Mouse (Mus musculus): ENCODE measurements at regions not wholly inside any gene's neighbourhood (a gene's known extent, or its start where the extent isn't known, plus 50 kb on each side); places are given as distances from the start of the nearest gene placed in this dataset.

DNA sequence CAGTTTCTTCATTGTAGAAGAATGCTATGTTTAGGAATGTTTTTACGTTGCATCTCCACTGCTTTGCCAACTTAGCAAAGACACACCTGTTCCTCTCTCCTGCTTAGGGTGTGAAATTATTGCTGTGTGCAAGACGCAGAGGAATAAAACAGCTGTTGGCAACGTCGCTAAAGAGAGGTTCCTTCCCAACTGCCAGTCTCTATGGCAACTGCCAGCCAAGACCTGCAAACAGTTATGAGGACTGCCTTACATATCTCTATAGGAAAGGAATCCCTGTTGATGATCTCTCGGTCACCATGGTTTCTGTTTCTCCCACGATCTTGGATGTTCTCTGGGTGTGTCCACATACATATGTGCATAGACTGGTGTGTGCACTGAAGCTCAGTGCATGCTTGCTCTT lies 109.6 kb upstream of the Gm26657 start:
- POLR2A ChIA-PET = no interaction called here
- CTCF ChIA-PET = no interaction called here

DNA sequence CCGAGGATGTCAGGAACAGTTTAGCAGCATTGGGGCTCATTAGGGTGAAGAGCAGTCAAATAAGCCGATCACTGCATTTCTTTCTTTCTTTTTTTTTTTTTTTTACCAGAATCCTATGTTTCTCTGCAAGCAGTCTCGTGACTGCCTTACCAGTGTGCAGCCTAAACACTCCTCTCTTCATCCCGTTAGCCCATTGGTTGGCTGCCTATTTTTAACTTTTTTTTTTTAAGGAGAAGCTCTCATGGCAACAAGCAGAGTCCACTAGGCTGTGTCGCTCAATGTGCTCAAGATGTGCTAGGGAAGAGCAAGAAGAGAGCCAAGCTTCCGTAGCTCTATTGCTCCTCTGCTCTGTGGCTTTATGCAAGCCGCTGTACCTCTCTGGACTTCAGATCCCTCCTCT lies 112.7 kb upstream of the Gm26657 start:
- ChIA-PET POLR2A (interaction anchor here in 1 of 4 experiments (0.5 kb wide), 1 partner anchor 112 kb away, joined by 3 read pairs; no protein-coding TSS in a partner anchor), CTCF (no interaction called here)

DNA sequence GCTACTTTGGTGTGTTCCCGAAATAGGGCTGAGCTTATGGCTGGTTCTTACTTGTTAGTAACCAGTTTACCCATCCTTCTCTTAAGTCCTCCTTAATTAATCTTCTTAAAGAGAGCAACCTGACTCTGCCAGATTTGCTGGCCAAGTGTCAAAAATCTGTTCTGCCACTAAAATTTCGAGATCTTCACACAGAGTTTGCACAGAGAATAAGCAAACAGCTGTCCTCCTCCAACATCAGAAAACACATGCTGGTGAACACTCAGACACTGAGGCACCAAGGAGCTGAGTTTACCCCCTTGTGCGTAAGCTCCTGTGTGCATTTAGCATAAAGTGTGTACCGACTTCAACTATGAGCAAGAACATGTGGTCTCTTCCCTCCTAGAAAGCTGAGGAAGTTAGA lies 118.1 kb upstream of the Gm26657 start:
- ChIA-PET POLR2A (interaction anchor here in 1 of 4 experiments (0.6 kb wide), 1 partner anchor 63 kb away, joined by 4 read pairs; no protein-coding TSS in a partner anchor), CTCF (interaction anchor here in 1 of 4 experiments (0.6 kb wide), 1 partner anchor 280 kb away, joined by 4 read pairs; no protein-coding TSS in a partner anchor)

GRCm38 (mm10) chr4:56621356-56621755 lies 118.5 kb upstream of the Gm26657 start:
- POLR2A ChIA-PET = no interaction called here
- CTCF ChIA-PET = no interaction called here

DNA sequence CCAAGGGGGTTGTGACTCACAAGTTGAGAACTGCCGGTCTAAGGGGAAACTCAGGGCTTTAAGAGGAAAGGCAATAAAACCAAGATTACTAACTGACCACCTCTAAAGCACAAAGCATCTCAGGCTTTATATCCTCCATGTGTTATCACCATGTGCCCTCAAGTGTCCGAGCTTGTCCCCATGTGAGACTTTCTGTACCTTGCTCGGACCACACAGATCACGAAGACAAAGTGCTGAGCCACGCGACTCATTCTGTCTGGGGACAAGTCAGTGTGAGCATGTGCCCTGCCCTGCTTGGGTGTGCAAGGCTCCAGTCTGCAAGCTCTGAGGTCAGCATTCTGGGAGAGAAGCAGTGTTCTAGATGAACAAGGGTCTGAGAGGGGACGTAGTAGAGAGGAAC lies 119.2 kb upstream of the Gm26657 start:
- CTCF ChIA-PET = no interaction called here
- POLR2A ChIA-PET = no interaction called here

DNA sequence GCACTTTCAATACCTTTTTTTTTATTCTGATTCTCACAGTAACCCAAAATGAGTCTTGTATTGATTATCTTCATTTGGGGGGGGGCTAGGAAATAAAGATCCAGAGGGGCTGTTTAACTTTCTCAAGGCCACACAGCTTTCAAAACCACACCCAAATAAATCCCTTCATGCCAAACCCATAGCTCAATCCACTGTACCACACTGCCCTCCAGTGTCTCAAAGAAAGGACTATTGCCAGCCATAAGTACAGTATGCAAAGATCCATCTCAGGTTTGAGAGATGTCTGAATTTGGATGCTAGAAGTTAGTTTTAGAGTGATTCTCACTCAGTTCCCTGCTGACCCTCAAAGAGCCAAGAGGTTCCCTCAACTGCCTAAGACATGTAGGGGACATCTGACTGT lies 120.1 kb upstream of the Gm26657 start:
- ChIA-PET CTCF (interaction anchor here in 2 of 4 experiments (0.6 to 1.6 kb wide), 3 partner anchors 66 to 127 kb away, joined by 3 to 4 read pairs (median 4); no protein-coding TSS in a partner anchor), POLR2A (no interaction called here)

GRCm38 (mm10) chr4:56619054-56619453 lies 120.8 kb upstream of the Gm26657 start:
- ChIA-PET CTCF (interaction anchor here in 1 of 4 experiments (0.6 to 1.6 kb wide), 2 partner anchors 107 to 126 kb away, joined by 3 to 4 read pairs; no protein-coding TSS in a partner anchor), POLR2A (interaction anchor here in 1 of 4 experiments (0.5 kb wide), 1 partner anchor 14 kb away, joined by 3 read pairs; no protein-coding TSS in a partner anchor)

DNA sequence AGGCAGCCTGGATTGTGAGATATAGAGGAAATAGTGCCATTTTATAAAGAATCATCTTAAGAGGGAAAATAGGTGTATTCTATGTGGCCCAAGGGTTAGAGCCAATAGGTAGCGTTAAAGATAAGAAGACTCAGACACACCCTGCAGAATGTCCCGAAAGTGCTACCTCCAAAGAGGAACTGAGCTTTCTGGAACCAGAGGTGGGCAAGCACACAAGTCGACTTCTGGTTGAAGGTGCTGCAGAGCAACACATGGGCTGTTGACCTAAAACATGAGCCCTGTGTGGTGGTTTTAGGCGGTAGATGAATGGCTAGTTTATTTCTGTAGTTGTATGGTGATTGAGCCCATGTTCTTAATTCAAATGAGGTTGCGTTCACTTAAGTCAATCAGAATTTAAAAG lies 121.4 kb upstream of the Gm26657 start:
- ChIA-PET CTCF (no interaction called here), POLR2A (no interaction called here)

- POLR2A ChIA-PET = no interaction called here
- CTCF ChIA-PET = no interaction called here
Measured at GRCm38 (mm10) chr4:56617661-56618360, 122.1 kb upstream of the Gm26657 start.

DNA sequence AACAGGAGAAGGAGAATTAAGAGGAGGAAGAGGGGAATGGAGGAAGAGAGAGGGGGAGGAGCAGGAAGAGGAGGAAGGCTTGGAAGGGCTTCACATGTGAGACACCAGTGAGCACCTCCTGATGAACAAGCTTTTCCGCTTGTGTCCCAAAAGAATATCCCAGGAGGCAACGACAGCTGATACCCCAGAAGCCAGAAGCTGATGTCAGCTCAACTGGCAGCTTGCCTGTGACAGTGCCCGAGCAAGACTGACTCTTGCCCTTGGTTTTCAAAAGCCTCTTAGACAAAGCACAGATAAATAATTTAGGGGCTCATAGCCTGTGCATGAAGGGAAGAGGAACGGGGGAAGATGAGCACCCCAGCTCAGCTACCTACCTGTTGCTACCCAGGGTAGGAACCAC lies 127.5 kb upstream of the Gm26657 start:
- POLR2A ChIA-PET = interaction anchor here in 1 of 4 experiments (0.6 kb wide), 1 partner anchor 107 kb away, joined by 3 read pairs; no protein-coding TSS in a partner anchor

GRCm38 (mm10) chr4:56611751-56612150 lies 128.1 kb upstream of the Gm26657 start:
- POLR2A ChIA-PET = no interaction called here
- CTCF ChIA-PET = no interaction called here

More for the DNA sequence above, 127.5 kb upstream of the Gm26657 start:
- CTCF ChIA-PET = no interaction called here

DNA sequence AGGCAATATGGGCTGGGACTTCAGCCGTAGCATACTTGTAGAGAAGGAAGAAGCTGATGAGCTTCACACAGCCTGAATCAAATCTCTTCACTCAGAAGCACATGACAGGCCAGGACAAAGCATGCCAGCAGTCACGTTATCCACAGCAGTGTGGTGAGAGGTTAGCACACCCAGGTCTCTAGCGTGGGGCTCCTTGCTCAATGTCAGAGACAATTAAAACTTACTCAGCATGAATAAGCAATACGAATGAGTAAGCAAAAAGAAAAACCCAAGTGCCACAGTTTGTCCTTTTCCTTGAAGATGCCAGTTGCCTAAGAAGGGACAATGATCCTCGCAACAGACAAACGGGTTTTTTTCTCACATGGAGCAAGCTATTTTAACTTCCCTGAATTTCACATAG lies 129.6 kb upstream of the Gm26657 start:
- CTCF ChIA-PET = no interaction called here

GRCm38 (mm10) chr4:56608701-56609100 lies 131.2 kb upstream of the Gm26657 start:
- ChIA-PET POLR2A (no interaction called here), CTCF (no interaction called here)

More for the DNA sequence above, 129.6 kb upstream of the Gm26657 start:
- POLR2A ChIA-PET = no interaction called here

GRCm38 (mm10) chr4:56598398-56598797 lies 141.5 kb upstream of the Gm26657 start:
- ChIA-PET CTCF (no interaction called here), POLR2A (no interaction called here)

GRCm38 (mm10) chr4:56597931-56598330 lies 141.9 kb upstream of the Gm26657 start:
- ChIA-PET POLR2A (no interaction called here), CTCF (no interaction called here)

DNA sequence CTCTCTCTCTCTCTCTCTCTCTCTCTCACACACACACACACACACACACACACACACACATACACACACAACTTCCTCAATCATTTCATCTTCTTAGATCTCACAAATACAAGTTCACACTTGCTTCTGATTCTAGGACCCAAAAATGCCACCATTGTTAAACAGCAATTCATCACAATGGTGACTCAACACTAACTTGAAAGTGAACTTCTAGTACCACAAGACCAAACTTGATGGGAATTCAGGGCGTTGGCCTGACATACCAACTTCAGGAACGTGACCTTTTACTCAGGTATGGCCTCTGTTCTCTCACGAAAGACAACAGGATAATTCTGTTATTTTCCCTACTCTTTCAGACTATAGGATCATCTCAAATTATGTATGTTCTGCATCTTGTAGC lies 157.5 kb upstream of the Gm26657 start:
- CTCF ChIA-PET = no interaction called here
- POLR2A ChIA-PET = interaction anchor here in 1 of 4 experiments (0.6 kb wide), 1 partner anchor 1637 kb away, joined by 5 read pairs; the partner anchor contains the start of gene Zfp462

DNA sequence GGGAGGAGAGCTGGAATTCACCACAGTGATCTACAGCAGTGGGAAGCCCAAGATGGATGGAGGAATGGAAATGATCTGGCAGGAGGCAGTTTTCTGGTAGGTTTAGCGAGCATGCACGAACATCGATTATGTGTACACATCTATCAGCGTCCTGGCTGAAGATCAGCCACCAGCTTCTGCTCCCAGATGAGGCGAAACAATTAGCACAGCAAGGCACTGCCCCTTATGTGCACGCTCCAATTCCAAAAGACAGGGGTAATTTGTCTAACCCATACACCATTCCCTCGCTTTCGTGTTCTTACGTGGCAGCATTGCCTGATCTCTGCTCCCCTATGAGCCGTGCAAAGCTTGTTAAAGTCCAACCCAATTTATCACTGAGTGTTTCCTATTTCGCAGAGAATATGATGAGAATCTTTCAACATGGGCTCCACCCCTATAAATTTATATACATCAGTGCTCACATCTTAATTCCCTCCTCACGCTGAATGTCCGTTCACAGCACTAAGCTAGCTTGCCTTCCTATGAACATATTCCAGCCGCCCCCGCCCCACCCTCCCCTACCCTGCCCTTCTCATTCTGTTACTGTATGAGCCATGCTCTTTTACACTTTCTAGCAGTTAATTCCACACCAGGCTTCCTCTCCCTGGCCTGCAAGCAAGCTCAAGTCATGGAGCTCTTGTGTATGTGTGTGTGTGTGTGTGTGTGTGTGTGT lies 162.9 kb upstream of the Gm26657 start:
- ChIA-PET CTCF (interaction anchor here in 1 of 4 experiments (0.6 kb wide), 1 partner anchor 115 kb away, joined by 4 read pairs; no protein-coding TSS in a partner anchor), POLR2A (interaction anchor here in 1 of 4 experiments (0.6 kb wide), 1 partner anchor 8 kb away, joined by 3 read pairs; no protein-coding TSS in a partner anchor)

DNA sequence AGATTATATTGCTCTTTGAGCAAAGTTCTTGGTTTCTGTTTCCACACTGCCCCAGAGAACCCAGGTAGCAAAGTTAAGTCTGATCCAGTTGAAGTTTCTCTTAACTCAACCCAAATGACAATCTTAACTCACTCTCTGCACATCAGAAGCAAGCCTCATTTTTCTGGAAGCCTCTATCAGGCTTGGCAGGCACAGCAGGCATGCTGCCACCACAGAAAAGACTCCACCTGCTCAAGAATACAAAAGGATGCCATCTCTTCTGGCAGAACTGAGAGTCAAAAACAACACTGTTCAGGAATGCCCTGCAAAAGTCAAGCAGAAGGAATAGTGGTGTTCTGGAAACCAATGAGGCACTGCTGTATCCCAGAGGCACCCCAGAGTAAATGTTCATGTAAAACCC lies 187.7 kb upstream of the Gm26657 start:
- POLR2A ChIA-PET = no interaction called here

DNA sequence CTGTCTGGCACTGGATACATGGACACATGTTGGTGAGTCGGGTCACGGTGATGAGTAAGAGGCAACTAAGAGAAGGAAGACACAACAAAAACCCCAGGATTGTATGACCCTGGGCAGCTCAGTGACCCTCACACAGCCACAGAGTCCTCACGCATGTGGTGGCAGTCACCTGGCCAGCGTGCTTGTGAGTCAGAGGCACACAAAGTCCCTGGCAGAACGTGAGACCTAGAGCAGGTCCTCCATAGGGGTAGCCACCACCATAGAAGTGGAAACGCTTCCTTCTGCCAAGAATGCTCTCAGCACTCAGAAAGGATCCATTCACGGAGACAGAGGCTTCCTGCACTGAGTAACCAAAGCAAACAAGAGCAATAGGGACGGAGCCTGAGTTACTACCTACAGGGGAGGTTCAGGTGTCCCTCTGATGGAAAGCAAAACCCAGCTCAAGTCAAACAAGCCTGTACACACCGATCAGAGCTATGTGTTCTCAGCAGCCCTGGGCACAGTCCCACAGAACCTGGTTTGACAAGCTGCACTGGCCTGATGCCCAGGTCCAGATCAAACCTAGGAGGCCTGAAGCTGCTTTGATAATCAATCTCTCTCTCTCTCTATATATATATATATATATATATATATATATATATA lies 206.4 kb upstream of the Gm26657 start:
- ChIA-PET CTCF (interaction anchor here in 2 of 4 experiments (0.6 kb wide), 2 partner anchors 194 to 276 kb away, joined by 5 to 7 read pairs; no protein-coding TSS in a partner anchor), POLR2A (no interaction called here)

More for the DNA sequence above, 187.7 kb upstream of the Gm26657 start:
- CTCF ChIA-PET = no interaction called here

DNA sequence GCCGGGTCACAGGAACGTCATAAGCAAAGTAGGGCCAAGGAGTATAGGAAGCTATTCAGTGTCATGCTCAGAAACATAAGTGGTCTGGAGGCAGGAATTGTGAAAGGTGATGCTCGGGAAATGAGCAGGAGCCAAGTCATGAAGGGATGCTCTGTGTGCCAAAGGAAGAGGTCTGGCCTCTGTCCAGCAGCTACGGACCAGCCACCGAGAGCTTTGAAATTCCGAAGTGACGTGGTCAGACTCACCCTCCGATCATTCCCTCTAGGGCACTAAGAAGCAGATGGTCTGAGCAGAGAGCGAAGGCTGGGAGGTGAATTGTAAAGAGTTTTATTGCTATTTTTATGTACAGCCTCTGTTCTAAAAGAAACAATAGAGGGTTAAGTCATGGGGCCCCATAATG lies 206.9 kb upstream of the Gm26657 start:
- ChIA-PET POLR2A (no interaction called here), CTCF (interaction anchor here in 1 of 4 experiments (1.5 kb wide), 1 partner anchor 153 kb away, joined by 3 read pairs; no protein-coding TSS in a partner anchor)
